Mouse (Mus musculus) bone marrow macrophage, adult 2 months (primary cell): ENCODE measurements at regions not wholly inside any gene's neighbourhood (a gene's known extent, or its start where the extent isn't known, plus 50 kb on each side); places are given as distances from the start of the nearest gene placed in this dataset.

Experiments used
- H3K27ac ChIP-seq: 2 replicates; pipeline ENCODE4 v1.5.1; 2012; ENCODE audit warnings: low read depth, low read length; ENCODE audit not compliant: insufficient read depth
- H3K4me1 ChIP-seq: 2 replicates; pipeline ENCODE4 v1.6.1; 2012; ENCODE audit warnings: low read length; ENCODE audit not compliant: control insufficient read depth, insufficient read depth
- H3K4me3 ChIP-seq: 2 replicates; pipeline ENCODE4 v1.5.1; 2012; ENCODE audit warnings: mild to moderate bottlenecking, low read length, moderate library complexity; ENCODE audit not compliant: insufficient read depth
- CTCF ChIP-seq: IDR thresholded peaks from 2 replicates; pipeline ENCODE4 v1.5.1; 2012; ENCODE audit warnings: low read depth, mild to moderate bottlenecking, low read length, moderate library complexity
- POLR2A ChIP-seq: IDR thresholded peaks from 2 replicates; pipeline ENCODE4 v1.6.1; 2012; ENCODE audit warnings: mild to moderate bottlenecking, low read depth, low read length, borderline replicate concordance

DNA sequence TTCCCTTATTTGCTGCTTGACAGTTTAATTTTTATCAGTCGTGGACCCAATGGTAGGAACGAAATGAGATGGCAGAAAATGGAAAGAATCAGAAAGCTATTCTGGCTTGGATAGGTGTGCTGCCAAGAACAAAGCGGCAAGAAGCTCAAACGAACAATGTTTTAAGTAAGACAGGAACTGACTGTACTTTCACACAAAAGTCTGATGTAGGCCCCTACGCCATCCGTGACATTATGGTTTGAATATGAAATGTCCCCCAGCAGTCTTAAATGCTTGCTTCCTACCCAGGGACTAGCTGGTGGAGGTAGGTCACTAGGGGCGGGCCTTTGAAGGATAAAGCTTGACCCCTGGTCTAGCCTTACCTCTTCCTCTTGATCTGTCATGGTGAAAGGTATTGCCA lies 90.5 kb upstream of the Barx2 start:
- no peak overlapping the region for H3K27ac ChIP-seq
- TF ChIP-seq CTCF (no peak), POLR2A (no peak)
- H3K4me1 ChIP-seq, result no peaks in the 10 kb centered on the region
- H3K4me3 ChIP-seq, result no peak overlapping the region

DNA sequence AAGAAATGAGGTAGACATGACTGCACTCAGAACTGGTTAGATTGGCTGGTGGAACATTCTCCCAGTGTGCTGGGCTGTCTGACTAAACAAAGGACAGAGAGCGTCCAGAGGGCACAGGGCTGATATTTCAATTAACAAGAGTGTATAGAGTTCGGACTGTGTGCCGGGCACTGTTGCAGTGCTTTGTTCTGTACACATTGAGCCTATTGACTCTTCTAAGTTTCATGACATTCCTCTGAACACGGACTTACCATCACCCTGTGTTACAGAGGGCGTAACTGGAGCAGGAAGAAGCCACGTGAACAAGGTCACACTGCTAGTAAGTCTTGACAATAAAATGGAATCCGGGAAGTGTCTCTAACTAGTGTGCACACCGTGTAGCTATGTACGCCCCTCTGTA lies 92.1 kb upstream of the Barx2 start:
- Histone ChIP-seq H3K27ac (no peak overlapping the region), H3K4me1 (no peaks in the 10 kb centered on the region), H3K4me3 (no peak overlapping the region)
- TF ChIP-seq POLR2A (no peak), CTCF (no peak)

DNA sequence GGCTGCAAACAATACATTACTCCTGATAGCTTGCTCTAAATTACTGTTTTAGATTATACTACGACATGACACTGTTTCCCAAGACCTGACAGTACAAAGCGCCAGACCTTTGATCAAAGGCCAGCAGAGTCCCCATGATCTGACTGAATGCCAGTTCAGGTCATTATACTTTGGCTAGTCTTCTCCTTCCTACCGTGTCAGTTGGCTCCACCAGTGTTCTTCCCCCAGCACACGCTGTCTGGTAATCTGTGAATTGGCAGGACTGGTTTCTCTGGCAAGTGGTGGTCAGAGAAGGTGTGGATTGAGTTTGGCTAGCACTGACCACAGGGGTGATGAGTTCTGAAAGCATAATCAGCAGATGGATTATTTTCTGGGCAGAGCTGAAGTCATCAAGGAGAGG lies 93.1 kb upstream of the Barx2 start:
- Histone ChIP-seq H3K4me3 (no peak overlapping the region), H3K27ac (no peak overlapping the region), H3K4me1 (no peaks in the 10 kb centered on the region)
- TF ChIP-seq POLR2A, result no peak
- TF ChIP-seq CTCF, result no peak

- Histone ChIP-seq H3K4me1 (no peaks in the 10 kb centered on the region), H3K27ac (no peak overlapping the region), H3K4me3 (no peak overlapping the region)
- TF ChIP-seq CTCF, result no peak
These were observed 97.9 kb upstream of the Barx2 start for GRCm38 (mm10) chr9:32010953-32011770.

DNA sequence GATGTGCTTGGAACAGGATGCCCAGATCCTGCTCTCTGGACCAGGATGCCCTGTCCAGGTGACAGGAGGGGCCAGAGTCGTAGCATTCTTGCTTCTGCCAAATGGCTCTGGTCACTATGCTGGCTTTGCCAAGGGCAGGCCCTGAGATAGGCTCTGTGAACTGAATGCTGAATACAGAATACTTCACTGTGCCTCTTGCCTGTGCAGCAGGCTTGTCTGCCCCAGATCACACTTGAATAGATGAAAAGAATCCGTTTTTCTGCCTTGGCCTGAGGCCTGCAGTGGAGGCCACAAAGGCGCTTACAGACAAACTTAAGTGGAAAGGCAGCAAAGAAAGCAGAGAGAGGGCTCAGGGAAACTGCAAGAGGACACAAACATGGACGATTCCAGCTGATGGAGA lies 99.7 kb upstream of the Arhgap32 start:
- no peak overlapping the region for H3K4me3 ChIP-seq
- H3K4me1 ChIP-seq, result no peaks in the 10 kb centered on the region
- TF ChIP-seq CTCF (no peak), POLR2A (no peak)
- no peak overlapping the region for H3K27ac ChIP-seq

GRCm38 (mm10) chr9:32018020-32018419 lies 97.9 kb upstream of the Arhgap32 start:
- Histone ChIP-seq H3K4me3 (no peak overlapping the region), H3K4me1 (no peaks in the 10 kb centered on the region), H3K27ac (no peak overlapping the region)
- TF ChIP-seq CTCF (no peak), POLR2A (no peak)

DNA sequence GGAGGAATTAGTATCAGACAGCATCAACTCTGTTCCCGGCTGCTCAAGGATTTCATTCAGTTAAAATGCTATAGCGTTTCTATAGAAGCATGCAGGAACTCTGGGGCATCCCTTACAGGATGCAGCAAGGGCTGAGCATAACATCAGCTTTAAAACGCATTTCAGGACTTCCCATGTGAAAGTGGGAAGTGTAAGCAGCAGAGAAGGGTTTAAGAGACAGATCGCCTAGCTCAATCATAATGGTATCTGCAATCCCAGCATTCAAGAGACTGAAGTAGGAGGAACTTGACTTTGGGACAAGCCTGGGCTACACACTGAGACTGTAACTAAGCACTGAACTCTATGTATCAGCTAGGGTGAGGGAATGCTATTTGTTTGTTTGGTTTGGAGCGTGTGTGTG lies 96.2 kb upstream of the Arhgap32 start:
- no peak overlapping the region for H3K4me3 ChIP-seq
- no peak for TF ChIP-seq CTCF
- H3K27ac ChIP-seq, result no peak overlapping the region
- no peaks in the 10 kb centered on the region for H3K4me1 ChIP-seq

GRCm38 (mm10) chr9:32020942-32021731 lies 94.8 kb upstream of the Arhgap32 start:
- no peak overlapping the region for H3K27ac ChIP-seq
- no peak for TF ChIP-seq CTCF
- TF ChIP-seq POLR2A, result no peak
- H3K4me1 ChIP-seq, result no peaks in the 10 kb centered on the region
- H3K4me3 ChIP-seq, result no peak overlapping the region

DNA sequence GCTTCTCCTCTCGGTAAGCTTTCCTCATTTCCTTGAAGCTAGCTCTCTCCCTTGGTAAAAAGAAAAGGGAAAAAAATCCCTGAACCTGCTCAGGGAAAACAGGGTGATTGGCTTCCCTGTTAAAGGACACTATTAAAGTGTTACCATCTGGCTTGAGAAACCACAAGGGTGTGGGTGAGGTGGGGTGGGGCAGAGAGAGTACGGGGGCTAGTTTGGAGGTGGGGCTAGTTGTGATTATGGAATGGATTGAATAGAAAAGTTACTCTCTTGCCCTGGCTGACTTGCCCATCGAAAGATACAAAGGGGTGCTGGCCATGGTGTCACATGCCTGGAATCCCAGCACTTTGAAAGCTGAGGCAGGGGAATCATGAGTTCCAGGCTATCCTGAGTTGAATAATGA lies 94.2 kb upstream of the Arhgap32 start:
- H3K4me3 ChIP-seq, result no peak overlapping the region
- TF ChIP-seq POLR2A (no peak), CTCF (no peak)
- no peak overlapping the region for H3K27ac ChIP-seq
- no peaks in the 10 kb centered on the region for H3K4me1 ChIP-seq

GRCm38 (mm10) chr9:32022996-32023395 lies 92.9 kb upstream of the Arhgap32 start:
- Histone ChIP-seq H3K27ac (no peak overlapping the region), H3K4me1 (no peaks in the 10 kb centered on the region), H3K4me3 (no peak overlapping the region)
- TF ChIP-seq CTCF (no peak), POLR2A (no peak)
